9 mouse cellular contexts compared by ENCODE assay signal in genomic region chr17:56365791-56366673, GRCm38 (mm10). TPM values are rescaled to one million over a fixed set of nuclear protein-coding genes. Genes with fewer than 3 reads are reported as not detected.
A peak's percentile ranks its signal among the peaks of the same experiment; 100 is the strongest.
DNase-seq lines count a peak whose midpoint lies in the region; ATAC-seq lines count a peak whose summit lies in the region.
"Had no signal": no experiment of that assay in that cellular context is flagged by ENCODE, and none has a peak within 500 bp of the region (broad histone marks: within the 10 kb centered on the region; RNA-seq: fewer than 3 reads in every experiment).

No protein-coding gene starts in this region.

- WGBS in hindbrain, embryonic 13.5 days: 40% methylated on average over 7 of the region's 7 CpGs
- 57% methylated on average over 7 of the region's 7 CpGs for WGBS in midbrain, embryonic 16.5 days

- no peak for DNase-seq in cerebellum, adult 11-12 months
- DNase-seq in kidney, postnatal 4 days: peak; percentile 47 to 56
- DNase-seq in kidney, adult 9 months: no peak
- DNase-seq in spleen, postnatal 14 days (ENCODE audit: low spot score in 2 of 2): no peak
- DNase-seq in adrenal gland, postnatal 4 days (ENCODE audit: low spot score in 2 of 2): no peak
- DNase-seq: embryo, embryonic 11 days had no signal

- no peaks in the 10 kb centered on the region for H3K27me3 ChIP-seq in hindbrain, embryonic 13.5 days
- no peaks in the 10 kb centered on the region for H3K27me3 ChIP-seq in midbrain, embryonic 16.5 days (ENCODE audit: control insufficient read depth, insufficient read depth, low read depth, low read length)

- 0 out of 2 replicates have a peak overlapping the region, but pooled peaks have one; percentile 3 for H3K4me2 ChIP-seq in hindbrain, embryonic 13.5 days
- no peak overlapping the region for H3K4me2 ChIP-seq in midbrain, embryonic 16.5 days (ENCODE audit: low read length)

- peak overlapping the region; percentile 20; the same call in 1 of the 2 replicates for H3K9ac ChIP-seq in hindbrain, embryonic 13.5 days
- peak overlapping the region; percentile 38; the same call in 1 of the 2 replicates for H3K9ac ChIP-seq in midbrain, embryonic 16.5 days (ENCODE audit: low read depth, low read length)

- H3K36me3 ChIP-seq in hindbrain, embryonic 13.5 days: peaks cover 58% of the 10 kb centered on the region
- peaks cover 12% of the 10 kb centered on the region; the same call in 1 of the 2 replicates for H3K36me3 ChIP-seq in midbrain, embryonic 16.5 days (ENCODE audit: control insufficient read depth, insufficient read depth, low read length)

- peak overlapping the region; percentile 90 for H3K27ac ChIP-seq in hindbrain, embryonic 13.5 days
- peak overlapping the region; percentile 64 for H3K27ac ChIP-seq in midbrain, embryonic 16.5 days (ENCODE audit: low read length)

- ATAC-seq in cerebellum, adult (ENCODE audit: insufficient number of reproducible peaks, low FRiP score, low TSS enrichment): peak; percentile 32; the same call in 1 of the 2 replicates
- ATAC-seq in hindbrain, embryonic 13.5 days (ENCODE audit: low FRiP score): peak; percentile 59
- 0 out of 2 replicates have a peak, but pooled peaks have one; percentile 23 for ATAC-seq in midbrain, embryonic 16.5 days

- H3K9me3 ChIP-seq in hindbrain, embryonic 13.5 days: no peaks in the 10 kb centered on the region
- H3K9me3 ChIP-seq in midbrain, embryonic 16.5 days (replicated peaks; ENCODE audit: control insufficient read depth, low read length, poor library complexity, severe bottlenecking): no peaks in the 10 kb centered on the region

- H3K4me3 ChIP-seq in hindbrain, embryonic 13.5 days: no peak overlapping the region
- H3K4me3 ChIP-seq in midbrain, embryonic 16.5 days (ENCODE audit: low read depth, low read length): no peak overlapping the region

- peaks cover 72% of the 10 kb centered on the region for H3K4me1 ChIP-seq in hindbrain, embryonic 13.5 days (replicated peaks)
- H3K4me1 ChIP-seq in midbrain, embryonic 16.5 days (ENCODE audit: control insufficient read depth, insufficient read depth, low read length): peaks cover 4% of the 10 kb centered on the region; the same call in 1 of the 2 replicates

RNA-seq across cellular contexts. Expression of gene Kdm4b, which starts 40.2 kb away (rescaled TPM):
- 66.0 and 66.7 TPM in 2 replicates for polyA plus RNA-seq in hindbrain, embryonic 13.5 days (2015; fragmentation: Nextera tagmentation; extraction: Ambion mirVana)
- polyA plus RNA-seq in midbrain, embryonic 16.5 days (2015; fragmentation: Nextera tagmentation; extraction: Ambion mirVana): 63.7 and 75.3 TPM in 2 replicates
- 10 to 100 TPM; 50.1 to 54.1 TPM for total RNA-seq in adrenal gland, postnatal 4 days (2021)

Comparison
In these comparisons a context has a peak if more than half of its experiments do, and no peak if none do; other contexts are left out.
1. DNase-seq: peak in kidney, postnatal 4 days (2 of 2); none in cerebellum, adult 11-12 months (single experiment), kidney, adult 9 months (single experiment), spleen, postnatal 14 days (0 of 2) and adrenal gland, postnatal 4 days (0 of 2).
2. Peak in every context shown above with its lines, with median percentiles within 50 percentile points of each other: ATAC-seq.